9 mouse cellular contexts compared by ENCODE assay signal in genomic region chrX:106171853-106172154, GRCm38 (mm10). TPM values are rescaled to one million over a fixed set of nuclear protein-coding genes. Genes with fewer than 3 reads are reported as not detected.
DNase-seq lines count a peak whose midpoint lies in the region; ATAC-seq and TF ChIP-seq lines count a peak whose summit lies in the region.
"Had no signal": no experiment of that assay in that cellular context is flagged by ENCODE, and none has a peak within 500 bp of the region (broad histone marks: within the 10 kb centered on the region; RNA-seq: fewer than 3 reads in every experiment).

No protein-coding gene starts in this region.

- no peak; the same call in 1 of the 2 replicates for ATAC-seq in hindbrain, embryonic 11.5 days (ENCODE audit: low FRiP score)
- no peak for ATAC-seq in embryonic facial prominence, embryonic 14.5 days (ENCODE audit: low read depth)
- ATAC-seq in limb, embryonic 13.5 days (ENCODE audit: low FRiP score, low read depth) = no peak
- ATAC-seq in monocyte, adult 5-6 weeks (replicated peaks; ENCODE audit: insufficient number of reproducible peaks, low FRiP score, low TSS enrichment, poor library complexity, severe bottlenecking) = no peak

- no peaks in the 10 kb centered on the region for H3K4me1 ChIP-seq in hindbrain, embryonic 11.5 days (replicated peaks; ENCODE audit: control insufficient read depth, insufficient read depth, low read length)
- no peaks in the 10 kb centered on the region for H3K4me1 ChIP-seq in hindbrain, embryonic 10.5 days (replicated peaks)
- no peaks in the 10 kb centered on the region for H3K4me1 ChIP-seq in embryonic facial prominence, embryonic 14.5 days (ENCODE audit: control insufficient read depth, insufficient read depth, low read length)
- no peaks in the 10 kb centered on the region for H3K4me1 ChIP-seq in limb, embryonic 13.5 days
- H3K4me1 ChIP-seq in small intestine, adult 2 months (ENCODE audit: control insufficient read depth, insufficient read depth, insufficient read length, low read length) = no peaks in the 10 kb centered on the region

- H3K4me2 ChIP-seq in hindbrain, embryonic 11.5 days (replicated peaks; ENCODE audit: low read depth, low read length) = peak overlapping the region; percentile 32; the same call in 1 of the 2 replicates
- H3K4me2 ChIP-seq in embryonic facial prominence, embryonic 14.5 days (ENCODE audit: low read depth, low read length) = peak overlapping the region; percentile 49
- H3K4me2 ChIP-seq in limb, embryonic 13.5 days (replicated peaks) = peak overlapping the region; percentile 48

- WGBS in hindbrain, embryonic 11.5 days = 58% methylated on average over 6 of the region's 6 CpGs
- WGBS in hindbrain, embryonic 10.5 days = 58% methylated on average over 6 of the region's 6 CpGs
- WGBS in embryonic facial prominence, embryonic 14.5 days = 54% methylated on average over 5 of the region's 6 CpGs
- 61% methylated on average over 5 of the region's 6 CpGs for WGBS in limb, embryonic 13.5 days
- 29% methylated on average over 5 of the region's 6 CpGs for WGBS in small intestine, adult 2 months

- no peaks in the 10 kb centered on the region for H3K36me3 ChIP-seq in hindbrain, embryonic 11.5 days (ENCODE audit: control insufficient read depth, insufficient read depth, low read length)
- no peaks in the 10 kb centered on the region for H3K36me3 ChIP-seq in hindbrain, embryonic 10.5 days
- H3K36me3 ChIP-seq in embryonic facial prominence, embryonic 14.5 days (ENCODE audit: control insufficient read depth, insufficient read depth, low read length) = no peaks in the 10 kb centered on the region
- H3K36me3 ChIP-seq in limb, embryonic 13.5 days = no peaks in the 10 kb centered on the region
- H3K36me3 ChIP-seq in small intestine, adult 2 months (ENCODE audit: control insufficient read depth, insufficient read depth, low read length) = no peaks in the 10 kb centered on the region
- H3K36me3 ChIP-seq: G1E had no signal

- no peaks in the 10 kb centered on the region for H3K9me3 ChIP-seq in hindbrain, embryonic 11.5 days (ENCODE audit: control insufficient read depth, low read length)
- no peaks in the 10 kb centered on the region for H3K9me3 ChIP-seq in hindbrain, embryonic 10.5 days
- no peaks in the 10 kb centered on the region for H3K9me3 ChIP-seq in embryonic facial prominence, embryonic 14.5 days (ENCODE audit: control insufficient read depth, low read length)
- no peaks in the 10 kb centered on the region for H3K9me3 ChIP-seq in limb, embryonic 13.5 days
- H3K9me3 ChIP-seq: G1E had no signal

- no peaks in the 10 kb centered on the region for H3K27me3 ChIP-seq in hindbrain, embryonic 11.5 days (ENCODE audit: control insufficient read depth, insufficient read depth, low read length)
- no peaks in the 10 kb centered on the region for H3K27me3 ChIP-seq in hindbrain, embryonic 10.5 days (ENCODE audit: insufficient read depth, poor library complexity, severe bottlenecking)
- H3K27me3 ChIP-seq in embryonic facial prominence, embryonic 14.5 days (replicated peaks; ENCODE audit: control insufficient read depth, insufficient read depth, low read length) = no peaks in the 10 kb centered on the region
- no peaks in the 10 kb centered on the region for H3K27me3 ChIP-seq in limb, embryonic 13.5 days
- H3K27me3 ChIP-seq in small intestine, adult 2 months (ENCODE audit: control insufficient read depth, insufficient read depth, low read length) = no peaks in the 10 kb centered on the region

- H3K9ac ChIP-seq in hindbrain, embryonic 11.5 days (ENCODE audit: low read depth, low read length) = no peak overlapping the region
- H3K9ac ChIP-seq in embryonic facial prominence, embryonic 14.5 days (ENCODE audit: low read depth, low read length) = peak overlapping the region; percentile 40; the same call in 1 of the 2 replicates
- H3K9ac ChIP-seq in limb, embryonic 13.5 days = no peak overlapping the region

- H3K27ac ChIP-seq in hindbrain, embryonic 11.5 days (ENCODE audit: low read depth, low read length) = no peak overlapping the region
- no peak overlapping the region for H3K27ac ChIP-seq in hindbrain, embryonic 10.5 days
- no peak overlapping the region for H3K27ac ChIP-seq in embryonic facial prominence, embryonic 14.5 days (replicated peaks; ENCODE audit: low read depth, low read length)
- no peak overlapping the region for H3K27ac ChIP-seq in limb, embryonic 13.5 days
- H3K27ac ChIP-seq in small intestine, adult 2 months (ENCODE audit: insufficient read depth, low read depth, low read length) = no peak overlapping the region

- no peak for DNase-seq in hindbrain, embryonic 11.5 days (ENCODE audit: low spot score)
- DNase-seq in hindbrain, embryonic 10.5 days (ENCODE audit: low spot score) = no peak
- DNase-seq in embryonic facial prominence, embryonic 14.5 days (ENCODE audit: low spot score) = no peak
- no peak for DNase-seq in spleen, postnatal 4 days (ENCODE audit: low spot score in 2 of 2)
- no peak for DNase-seq in embryo, embryonic 10 days (ENCODE audit: low spot score)

- H3K4me3 ChIP-seq in hindbrain, embryonic 11.5 days (ENCODE audit: low read depth, low read length) = 0 out of 2 replicates have a peak overlapping the region, but pooled peaks have one; percentile 12
- H3K4me3 ChIP-seq in hindbrain, embryonic 10.5 days = no peak overlapping the region
- H3K4me3 ChIP-seq in embryonic facial prominence, embryonic 14.5 days (ENCODE audit: low read depth, low read length) = peak overlapping the region; percentile 29; the same call in 1 of the 2 replicates
- H3K4me3 ChIP-seq in limb, embryonic 13.5 days = no peak overlapping the region
- peak overlapping the region; percentile 28; the same call in 1 of the 2 replicates for H3K4me3 ChIP-seq in small intestine, adult 2 months (ENCODE audit: low read depth, low read length)

- TF ChIP-seq CTCF in small intestine, adult 2 months (IDR thresholded peaks at IDR 0.05; ENCODE audit: extremely low read depth, insufficient read length, insufficient replicate concordance, low read depth, low read length) = no peak

- TF ChIP-seq POLR2A in small intestine, adult 2 months (IDR thresholded peaks at IDR 0.05; ENCODE audit: low read depth, low read length) = no peak

RNA-seq across cellular contexts. Expression of gene Pgk1, which starts 15.1 kb away (rescaled TPM):
- 413 and 443 TPM in 2 replicates for polyA plus RNA-seq in hindbrain, embryonic 11.5 days (2014; fragmentation: Nextera tagmentation; extraction: Ambion mirVana)
- polyA plus RNA-seq in hindbrain, embryonic 10.5 days (2016; fragmentation: Nextera tagmentation; extraction: Ambion mirVana) = 461 and 603 TPM in 2 replicates
- 304 and 338 TPM in 2 replicates for polyA plus RNA-seq in embryonic facial prominence, embryonic 14.5 days (2014; fragmentation: Nextera tagmentation; extraction: Ambion mirVana)
- polyA plus RNA-seq in limb, embryonic 13.5 days (2015; fragmentation: Nextera tagmentation; extraction: Ambion mirVana) = 351 and 362 TPM in 2 replicates
- polyA plus RNA-seq in small intestine, adult 2 months (2012; rRNA removed) = 50.7 and 67.9 TPM in 2 replicates
- 128 to 201 TPM (median 187 TPM) in 3 replicates for total RNA-seq in monocyte, adult 5-6 weeks (2017)

RNA-seq across cellular contexts. Expression of gene Tlr13, which starts 28.8 kb away (rescaled TPM):
- 0.35 and 0.51 TPM in 2 replicates for polyA plus RNA-seq in hindbrain, embryonic 11.5 days (2014; fragmentation: Nextera tagmentation; extraction: Ambion mirVana)
- polyA plus RNA-seq in hindbrain, embryonic 10.5 days (2016; fragmentation: Nextera tagmentation; extraction: Ambion mirVana) = 0.26 and 0.27 TPM in 2 replicates
- polyA plus RNA-seq in embryonic facial prominence, embryonic 14.5 days (2014; fragmentation: Nextera tagmentation; extraction: Ambion mirVana) = 1.3 and 1.4 TPM in 2 replicates
- 0.52 and 0.57 TPM in 2 replicates for polyA plus RNA-seq in limb, embryonic 13.5 days (2015; fragmentation: Nextera tagmentation; extraction: Ambion mirVana)
- 0.11 and 0.30 TPM in 2 replicates for polyA plus RNA-seq in small intestine, adult 2 months (2012; rRNA removed)
- total RNA-seq in monocyte, adult 5-6 weeks (2017) = 152 to 248 TPM (median 234 TPM) in 3 replicates
- polyA plus RNA-seq: G1E had no signal

RNA-seq across cellular contexts. Expression of gene Taf9b, which starts 49.2 kb away (rescaled TPM):
- 13.9 and 18.6 TPM in 2 replicates for polyA plus RNA-seq in hindbrain, embryonic 11.5 days (2014; fragmentation: Nextera tagmentation; extraction: Ambion mirVana)
- polyA plus RNA-seq in hindbrain, embryonic 10.5 days (2016; fragmentation: Nextera tagmentation; extraction: Ambion mirVana) = 9.3 and 10.9 TPM in 2 replicates
- 14.0 and 15.1 TPM in 2 replicates for polyA plus RNA-seq in embryonic facial prominence, embryonic 14.5 days (2014; fragmentation: Nextera tagmentation; extraction: Ambion mirVana)
- 8.4 and 9.3 TPM in 2 replicates for polyA plus RNA-seq in limb, embryonic 13.5 days (2015; fragmentation: Nextera tagmentation; extraction: Ambion mirVana)
- polyA plus RNA-seq in small intestine, adult 2 months (2012; rRNA removed) = 0.23 and 0.62 TPM in 2 replicates
- 5.5 to 10.8 TPM (median 9.9 TPM) in 3 replicates for total RNA-seq in monocyte, adult 5-6 weeks (2017)

Comparison
In these comparisons a context has a peak if more than half of its experiments do, and no peak if none do; other contexts are left out.
1. H3K4me3 ChIP-seq: peak in hindbrain, embryonic 11.5 days (single experiment), embryonic facial prominence, embryonic 14.5 days (single experiment) and small intestine, adult 2 months (single experiment); none in hindbrain, embryonic 10.5 days (single experiment) and limb, embryonic 13.5 days (single experiment).
2. Peak in every context shown above with its lines, with median percentiles within 50 percentile points of each other: H3K4me2 ChIP-seq.